Mouse (Mus musculus): ENCODE data around the gene Ceacam19. TPM values are rescaled to one million over a fixed set of nuclear protein-coding genes. Genes with fewer than 3 reads are reported as not detected.

Ceacam19 gene
- polyA plus RNA-seq, 1 experiment, result 0.07 TPM

DNA sequence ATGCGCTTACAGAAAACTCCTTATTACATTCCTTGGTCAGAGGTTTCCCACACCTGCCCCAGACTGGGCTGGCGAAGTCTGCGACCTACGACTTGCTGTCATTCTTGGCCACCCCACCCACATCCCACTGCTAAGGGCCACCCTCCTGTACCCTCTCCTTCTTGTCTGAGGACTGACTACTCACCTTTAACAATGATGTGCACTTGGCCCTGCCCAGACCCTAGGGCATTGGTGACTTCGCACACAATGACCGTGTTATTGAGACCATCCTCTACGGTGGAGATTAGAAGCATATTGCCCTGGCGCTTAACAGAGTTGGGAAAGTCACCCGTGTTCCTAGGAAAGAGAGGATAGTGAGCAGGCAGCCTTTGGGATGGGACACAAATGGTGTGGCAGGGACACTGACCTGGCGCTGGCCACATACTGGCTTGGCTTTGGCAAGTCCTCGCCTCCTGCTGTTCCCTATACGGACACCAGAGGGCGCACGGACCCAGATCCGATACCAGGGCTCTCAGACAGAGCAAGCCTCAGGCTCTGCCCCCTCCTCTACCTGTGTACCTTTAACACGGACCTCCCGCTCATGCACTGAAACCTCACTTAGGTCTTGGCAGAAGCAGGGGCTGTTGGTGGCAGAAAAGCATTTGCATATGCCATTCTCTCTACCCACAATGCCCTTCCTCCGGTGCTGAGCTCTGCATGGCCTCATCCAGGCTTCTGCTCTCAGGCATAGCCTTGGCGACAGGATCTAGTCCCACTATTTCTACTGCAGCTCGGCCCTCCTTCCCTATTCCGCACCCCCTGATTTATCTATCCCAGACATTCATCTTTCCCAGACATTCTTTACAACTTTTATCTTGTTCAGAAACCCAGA is 22.9 kb upstream of the Ceacam19 start:
- DNase-seq (ENCODE audit: low read depth, low spot score), result no peak
- 51% methylated on average over 21 of the region's 21 CpGs for WGBS

DNA sequence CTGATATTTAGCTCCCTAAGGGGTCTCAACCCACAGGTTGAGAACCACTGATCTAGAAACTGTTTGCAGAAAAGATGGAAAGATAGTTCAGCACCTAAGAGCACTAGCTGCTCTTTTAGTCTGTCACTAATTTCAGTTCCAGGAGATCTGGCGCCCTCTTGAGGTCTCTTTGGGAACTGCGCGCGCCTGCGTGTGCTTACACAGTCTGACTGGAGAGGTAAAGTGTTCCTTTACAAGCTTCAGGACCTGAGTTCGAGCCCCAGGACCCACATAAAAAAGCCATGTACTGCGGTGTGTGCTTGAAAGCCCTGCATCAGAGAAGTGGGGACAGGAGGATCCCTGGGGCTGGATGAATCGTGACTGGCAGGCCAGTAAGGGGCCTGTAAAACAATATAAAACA is 2.1 kb upstream of the Ceacam19 start:
- 39% methylated on average over 8 of the region's 8 CpGs for whole genome bisulfite sequencing

DNA sequence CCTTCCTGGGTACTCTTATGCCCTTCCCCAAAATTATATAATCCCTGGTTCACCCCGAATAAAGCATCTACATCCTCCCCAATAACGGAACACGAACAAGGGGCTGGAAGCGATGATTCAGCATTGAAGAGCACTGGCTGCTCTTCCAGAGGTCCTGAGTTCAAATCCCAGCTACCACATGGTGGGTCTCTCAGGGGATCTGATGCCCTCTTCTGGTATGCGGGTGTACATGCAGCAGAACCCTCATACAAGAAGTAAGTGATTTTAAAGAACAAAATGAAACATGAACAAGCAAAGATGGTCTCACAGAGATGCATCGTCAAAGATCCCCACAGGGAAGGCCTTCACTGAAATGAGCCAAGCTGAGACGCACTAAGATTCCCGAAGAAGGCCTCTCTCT is 7.0 kb downstream of the Ceacam19 start:
- DNase-seq (ENCODE audit: low read depth, low spot score), result no peak
- WGBS, result 77% methylated on average over 8 of the region's 8 CpGs

More for the DNA sequence above, 2.1 kb upstream of the Ceacam19 start:
- no peak for DNase-seq (ENCODE audit: low read depth, low spot score)

DNA sequence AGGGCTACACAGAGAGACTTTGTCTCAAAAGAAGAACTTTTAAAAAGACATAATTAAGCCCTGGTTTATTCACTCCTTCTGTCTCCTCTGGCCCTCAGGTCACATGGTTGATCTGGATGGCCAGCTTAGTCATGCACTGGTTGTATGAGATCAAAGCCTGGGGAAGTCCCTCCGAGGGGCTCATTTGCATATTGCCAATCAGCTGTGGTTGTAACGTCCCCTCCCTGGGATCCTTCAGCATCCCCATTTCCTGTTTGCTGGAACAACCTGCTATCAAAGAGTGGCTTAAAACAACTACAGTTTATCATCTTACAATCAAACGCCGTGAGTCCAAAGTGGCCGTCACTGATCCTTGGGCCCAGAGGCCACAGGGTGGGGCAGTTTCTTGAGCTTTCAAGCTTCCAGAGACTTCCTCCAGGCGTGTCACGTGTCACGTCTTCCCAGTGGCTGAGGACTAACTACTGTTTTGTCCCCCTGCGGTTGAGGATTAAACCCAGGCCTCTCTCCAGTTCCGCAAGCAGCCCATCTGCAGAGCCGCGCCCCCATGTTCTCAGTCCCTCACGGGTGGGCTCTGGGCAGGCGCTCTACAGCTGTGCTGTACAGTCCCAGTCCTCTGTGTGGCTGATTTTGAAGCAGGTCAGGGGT is 10.9 kb downstream of the Ceacam19 start:
- peak; percentile 71 for DNase-seq (ENCODE audit: low read depth, low spot score)
- WGBS, result 12% methylated on average over 14 of the region's 14 CpGs

DNA sequence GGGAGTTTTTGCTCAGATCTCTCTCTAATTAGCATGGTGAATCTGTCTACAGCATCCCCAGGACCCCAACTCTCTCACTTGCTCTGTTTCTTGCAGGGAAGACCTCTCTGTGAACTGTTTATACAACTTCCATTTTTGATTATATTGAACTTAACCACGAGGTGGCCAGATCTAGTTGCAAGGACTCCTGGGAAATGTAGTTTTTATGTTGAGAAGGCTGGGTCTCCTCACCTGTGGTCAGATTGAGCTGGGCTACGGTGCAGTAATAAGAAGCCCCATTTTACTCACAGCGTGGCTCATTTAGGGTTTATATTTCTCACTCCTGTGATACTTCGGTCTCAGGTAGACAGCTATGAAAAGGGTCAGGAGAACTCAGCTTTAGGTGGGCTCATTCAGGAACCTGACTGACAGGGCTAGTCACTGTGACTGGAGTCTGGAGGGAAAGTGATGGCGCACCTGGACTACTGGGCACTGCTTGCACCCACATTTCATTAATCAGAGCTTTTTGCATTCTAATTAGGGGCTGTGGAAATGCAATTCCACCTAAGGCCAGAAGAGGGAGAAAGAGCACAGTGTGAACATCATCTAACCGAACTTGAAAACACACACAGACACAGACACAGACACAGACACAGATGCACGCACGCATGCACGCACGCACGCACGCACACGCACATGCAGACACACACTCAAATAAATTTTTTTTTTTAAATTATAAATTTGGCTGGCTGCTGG is 11.7 kb downstream of the Ceacam19 start:
- no peak for DNase-seq (ENCODE audit: low read depth, low spot score)
- 17% methylated on average over 13 of the region's 13 CpGs for WGBS

DNA sequence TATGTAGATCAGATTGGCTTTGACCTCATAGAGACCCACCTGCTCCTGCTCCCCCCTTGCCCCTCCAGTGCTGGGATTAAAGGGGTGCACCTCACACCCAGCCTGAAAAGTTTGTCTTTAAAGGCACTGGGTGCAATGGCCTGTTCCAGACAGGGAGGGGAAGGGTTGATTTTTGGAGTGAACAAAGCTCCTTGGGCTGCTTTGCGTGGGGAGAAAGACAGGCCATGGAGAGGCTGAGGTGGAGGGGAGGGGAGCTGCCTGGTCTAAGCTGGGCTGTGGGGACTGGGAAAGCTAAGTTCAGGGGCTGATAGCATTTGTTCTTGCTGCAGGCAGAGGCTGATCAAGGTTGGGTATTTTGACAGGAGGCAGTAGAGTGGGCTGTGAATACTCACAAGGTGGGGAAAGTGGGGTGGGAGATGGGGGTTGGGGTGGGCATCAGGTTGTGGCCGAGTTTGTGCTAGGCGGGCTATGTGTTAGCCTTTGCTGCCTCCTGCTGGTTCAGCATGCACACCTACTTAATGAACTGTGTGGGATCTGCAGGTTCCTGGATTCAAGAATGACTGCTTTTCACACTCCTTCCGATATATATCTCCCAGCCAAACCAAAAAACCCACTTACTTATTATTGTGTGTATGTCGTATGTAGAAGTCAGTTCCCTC is 15.7 kb downstream of the Ceacam19 start:
- DNase-seq (ENCODE audit: low read depth, low spot score), result no peak
- 42% methylated on average over 5 of the region's 5 CpGs for WGBS

DNA sequence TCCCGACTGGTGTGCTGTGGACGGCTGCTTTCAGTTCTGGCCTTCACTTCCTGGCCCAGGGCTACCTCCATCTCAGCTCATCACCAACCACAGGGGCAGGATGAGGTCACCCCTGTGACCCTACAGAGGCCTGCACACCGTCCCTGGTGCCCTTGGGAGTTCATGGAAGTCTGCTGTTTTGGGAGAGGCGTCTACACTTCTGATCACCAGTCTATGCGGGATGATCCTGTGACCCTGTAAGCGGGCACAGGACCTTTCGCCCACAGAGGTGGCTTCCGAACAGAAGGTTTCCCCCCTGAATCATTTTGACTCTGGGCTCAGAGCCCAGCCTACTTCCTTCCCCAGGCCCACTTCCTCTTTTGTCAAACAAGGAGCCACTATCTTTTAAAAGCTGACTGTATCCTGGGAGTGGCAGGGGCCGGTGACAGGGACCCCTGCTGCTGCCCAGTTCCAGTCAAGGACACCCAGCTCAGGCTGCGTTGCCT is 16.6 kb downstream of the Ceacam19 start:
- 55% methylated on average over 10 of the region's 10 CpGs for WGBS
- no peak for DNase-seq (ENCODE audit: low read depth, low spot score)

DNA sequence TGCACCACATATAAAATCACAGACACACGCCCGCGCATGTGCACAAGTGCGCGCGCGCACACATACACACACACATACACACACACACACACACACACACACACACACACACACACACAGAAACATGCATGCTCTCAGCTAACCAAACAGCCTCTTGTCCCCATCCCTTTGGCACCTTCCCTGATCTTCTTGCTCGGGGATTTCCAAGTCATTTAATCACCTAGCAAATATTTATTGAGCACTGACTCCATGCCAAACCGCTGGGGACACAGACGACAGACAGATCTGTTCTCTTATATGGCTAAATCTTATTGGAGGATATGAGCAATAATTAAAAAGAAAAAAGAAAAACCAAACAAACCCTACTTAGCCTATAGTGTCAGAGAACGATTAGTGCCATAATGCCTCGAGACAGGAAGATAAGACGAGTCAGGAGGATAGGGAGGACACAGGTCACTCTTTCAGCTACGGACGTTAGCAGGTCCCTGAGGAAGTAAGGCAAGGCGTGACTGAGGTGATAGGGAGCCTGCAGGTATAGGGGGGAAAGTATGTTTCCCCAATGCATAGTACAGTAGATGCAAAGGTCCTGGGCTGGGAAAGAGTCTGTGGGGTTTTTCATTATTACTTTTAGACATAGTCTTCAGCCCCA is 19.9 kb downstream of the Ceacam19 start:
- WGBS, result 38% methylated on average over 16 of the region's 16 CpGs

DNA sequence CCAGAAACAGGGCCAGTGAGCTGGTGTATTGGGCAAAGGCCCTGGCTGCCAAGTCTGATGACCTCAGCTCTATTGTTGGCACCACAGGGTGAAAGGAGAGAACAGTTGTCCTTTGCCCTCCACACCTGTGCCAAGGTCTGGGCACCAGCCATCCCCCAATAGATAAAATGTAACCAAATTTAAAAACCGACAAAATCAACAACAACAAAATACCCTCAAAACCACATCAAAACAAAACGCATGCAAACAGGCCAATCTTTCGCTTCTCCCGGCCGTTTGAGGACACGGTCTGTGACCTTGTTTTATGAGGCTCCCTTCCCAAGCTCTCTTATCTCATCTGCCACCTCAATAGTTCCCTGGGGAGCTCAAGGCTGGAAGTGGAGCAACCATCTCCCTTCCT is 21.3 kb downstream of the Ceacam19 start:
- no peak for DNase-seq (ENCODE audit: low read depth, low spot score)
- 34% methylated on average over 6 of the region's 6 CpGs for WGBS

More for the DNA sequence above, 19.9 kb downstream of the Ceacam19 start:
- DNase-seq (ENCODE audit: low read depth, low spot score), result peak; percentile 64

DNA sequence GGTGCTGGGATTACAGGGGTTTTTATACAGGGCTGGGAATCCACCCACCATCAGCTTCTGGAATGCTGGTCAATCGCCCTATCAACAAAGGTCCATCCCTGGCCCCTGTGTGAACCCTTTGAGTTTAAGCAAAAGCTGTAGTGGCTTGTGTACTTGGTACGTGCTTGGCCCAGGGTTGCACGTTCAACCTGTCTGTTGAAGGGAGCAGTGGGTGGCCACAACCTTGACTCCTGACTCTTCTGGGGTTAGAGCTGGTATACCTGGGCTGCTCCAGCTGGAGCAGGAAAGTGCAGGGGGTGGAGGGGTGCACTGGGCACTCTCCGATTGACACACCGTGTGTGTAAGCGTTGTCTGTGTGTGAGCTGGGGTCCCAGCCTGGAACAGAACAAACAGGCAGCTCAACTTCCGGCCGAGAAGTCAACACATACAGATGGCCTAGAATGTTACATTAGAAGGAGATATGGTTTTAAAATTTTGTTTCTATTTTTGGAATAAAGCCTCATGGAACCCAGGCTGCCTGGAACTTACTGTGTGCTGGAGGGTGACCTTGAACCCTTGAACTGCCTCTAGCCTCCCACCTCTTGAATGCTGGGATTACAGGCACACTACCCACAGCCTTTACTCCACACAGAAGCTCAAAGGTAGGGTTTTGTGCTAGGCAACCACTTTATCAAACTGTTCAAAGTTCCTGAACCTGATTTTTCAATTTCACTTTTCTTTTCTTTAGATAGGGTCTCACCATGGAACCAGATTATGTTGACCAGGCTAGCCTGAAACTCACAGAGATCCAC is 22.3 kb downstream of the Ceacam19 start:
- 88% methylated on average over 8 of the region's 8 CpGs for WGBS
- no peak for DNase-seq (ENCODE audit: low read depth, low spot score)

DNA sequence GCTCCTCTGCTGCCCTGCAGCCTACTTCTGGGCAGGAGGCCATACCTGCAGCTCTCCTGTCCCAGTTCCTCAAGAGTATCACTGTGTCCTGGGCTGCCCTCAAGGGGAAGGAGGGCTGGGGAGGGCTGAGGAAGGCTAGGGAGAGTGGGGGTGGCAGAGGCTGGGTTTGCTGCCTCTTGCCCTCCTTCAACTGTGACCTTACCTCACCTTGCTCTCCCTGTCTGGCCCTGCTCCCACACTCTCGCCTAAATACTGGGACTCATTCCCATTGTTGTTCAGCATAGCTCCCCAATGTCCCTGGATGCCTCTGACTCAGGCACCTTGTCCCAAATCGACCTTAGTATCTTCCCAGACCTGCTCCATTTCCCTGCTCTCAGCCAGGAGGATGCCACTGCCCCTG is 23.5 kb downstream of the Ceacam19 start:
- 27% methylated on average over 2 of the region's 2 CpGs for WGBS
- DNase-seq (ENCODE audit: low read depth, low spot score), result no peak

DNA sequence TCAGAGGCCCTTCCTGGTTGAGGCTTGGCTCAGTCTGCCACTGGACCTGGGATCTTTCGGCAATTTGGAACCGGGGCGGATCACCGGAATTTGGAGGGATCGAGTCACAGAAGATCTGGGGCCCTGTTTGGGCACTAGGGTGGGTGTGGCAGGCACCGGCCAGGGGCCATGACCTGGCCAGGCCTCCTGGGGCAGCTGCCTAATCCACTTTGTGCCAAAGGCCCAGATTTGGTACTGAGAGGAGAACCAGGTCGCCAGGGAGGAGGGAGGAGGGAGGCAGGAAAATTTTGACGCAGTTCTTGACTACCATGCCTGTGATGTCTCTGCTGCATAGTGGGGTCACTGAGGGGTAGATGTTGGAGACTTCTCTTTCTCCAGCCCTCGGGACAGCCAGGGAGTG is 26.6 kb downstream of the Ceacam19 start, which contains the start of gene Ceacam16:
Gene Ceacam16 (minus strand): TSS at position 101 of the 400 bp plus-strand sequence.
- DNase-seq (ENCODE audit: low read depth, low spot score), result no peak
- 81% methylated on average over 9 of the region's 9 CpGs for WGBS

DNA sequence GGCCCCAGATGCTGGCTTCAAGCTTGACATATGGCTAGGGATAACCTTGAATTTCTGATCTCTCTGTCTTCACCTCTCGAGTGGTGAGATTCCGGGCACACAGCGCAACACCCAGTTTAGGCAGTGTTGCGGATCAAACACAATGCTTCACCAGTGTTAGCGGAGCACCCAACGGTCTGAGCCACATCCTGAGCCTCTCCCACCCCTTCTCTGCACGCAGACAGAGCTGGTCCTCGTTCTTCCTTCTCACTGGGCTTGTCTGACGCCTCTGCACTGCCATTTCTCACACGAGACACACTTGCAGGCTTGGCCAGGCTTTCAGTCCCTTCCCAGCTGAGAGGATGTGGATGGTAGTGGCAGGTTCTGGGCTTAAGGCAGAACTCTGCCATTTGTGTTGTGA is 28.0 kb downstream of the Ceacam19 start:
- no peak for DNase-seq (ENCODE audit: low read depth, low spot score)
- 74% methylated on average over 10 of the region's 10 CpGs for WGBS

DNA sequence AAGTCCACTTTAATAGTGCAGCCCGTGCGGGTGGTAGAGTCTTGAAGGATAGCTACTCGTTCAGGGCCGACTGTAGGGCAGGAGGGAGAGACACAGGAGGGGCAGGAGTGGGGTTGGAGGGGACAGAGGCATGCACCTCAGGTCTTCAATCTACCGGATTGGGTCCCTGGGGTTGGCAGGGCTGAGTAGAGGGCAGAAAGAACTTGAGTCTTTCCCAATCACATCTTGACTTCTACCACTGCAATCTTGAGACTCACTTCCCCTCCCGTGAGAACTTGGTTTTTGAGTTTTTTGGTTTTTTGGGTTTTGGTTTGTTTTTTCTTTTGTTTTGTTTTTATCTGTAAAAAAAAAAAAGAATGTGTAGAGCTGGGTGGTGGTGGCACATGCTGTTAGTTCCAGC is 31.5 kb downstream of the Ceacam19 start:
- WGBS, result 84% methylated on average over 6 of the region's 6 CpGs
- no peak for DNase-seq (ENCODE audit: low read depth, low spot score)

DNA sequence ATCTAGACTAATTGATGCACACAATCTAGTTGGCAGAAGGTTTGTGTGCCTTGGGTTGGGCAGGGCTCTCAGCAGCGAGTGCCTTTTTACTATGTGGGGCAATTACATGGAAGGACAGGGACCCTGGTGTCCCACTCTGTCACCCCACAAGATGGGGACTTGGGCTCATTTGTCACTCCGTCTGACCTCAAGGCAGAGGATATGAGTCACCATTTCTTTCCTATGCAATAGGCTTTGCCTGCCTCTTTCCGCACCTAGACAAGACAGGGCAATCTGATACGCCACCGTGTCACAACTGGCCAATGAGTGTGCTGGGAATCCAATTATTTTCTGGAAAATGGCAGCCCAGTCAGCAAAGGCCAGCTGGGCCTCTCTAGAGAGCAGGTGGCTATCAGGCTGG is 32.1 kb downstream of the Ceacam19 start:
- WGBS, result 76% methylated on average over 5 of the region's 5 CpGs
- no peak for DNase-seq (ENCODE audit: low read depth, low spot score)

DNA sequence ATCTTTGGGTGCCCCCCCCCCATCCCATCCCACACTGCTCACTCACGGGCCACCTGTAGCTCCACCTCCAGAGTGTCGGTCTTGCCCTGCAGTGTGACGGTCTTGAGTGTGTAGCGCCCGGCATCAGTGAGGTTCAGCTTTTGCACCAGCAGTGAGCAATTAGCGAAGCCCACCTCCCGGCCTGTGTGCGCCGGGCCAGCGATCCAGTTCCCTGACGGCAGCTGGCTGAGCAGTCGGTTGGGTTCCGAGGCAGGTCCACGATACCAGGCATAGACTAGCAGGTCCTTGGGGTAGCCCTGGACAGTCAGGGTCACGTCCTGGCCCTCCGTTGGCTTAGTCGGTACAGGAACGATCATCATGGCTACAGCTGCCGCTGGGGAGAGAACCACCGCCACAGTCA is 34.2 kb downstream of the Ceacam19 start:
- DNase-seq (ENCODE audit: low read depth, low spot score), result no peak
- WGBS, result 86% methylated on average over 20 of the region's 20 CpGs

DNA sequence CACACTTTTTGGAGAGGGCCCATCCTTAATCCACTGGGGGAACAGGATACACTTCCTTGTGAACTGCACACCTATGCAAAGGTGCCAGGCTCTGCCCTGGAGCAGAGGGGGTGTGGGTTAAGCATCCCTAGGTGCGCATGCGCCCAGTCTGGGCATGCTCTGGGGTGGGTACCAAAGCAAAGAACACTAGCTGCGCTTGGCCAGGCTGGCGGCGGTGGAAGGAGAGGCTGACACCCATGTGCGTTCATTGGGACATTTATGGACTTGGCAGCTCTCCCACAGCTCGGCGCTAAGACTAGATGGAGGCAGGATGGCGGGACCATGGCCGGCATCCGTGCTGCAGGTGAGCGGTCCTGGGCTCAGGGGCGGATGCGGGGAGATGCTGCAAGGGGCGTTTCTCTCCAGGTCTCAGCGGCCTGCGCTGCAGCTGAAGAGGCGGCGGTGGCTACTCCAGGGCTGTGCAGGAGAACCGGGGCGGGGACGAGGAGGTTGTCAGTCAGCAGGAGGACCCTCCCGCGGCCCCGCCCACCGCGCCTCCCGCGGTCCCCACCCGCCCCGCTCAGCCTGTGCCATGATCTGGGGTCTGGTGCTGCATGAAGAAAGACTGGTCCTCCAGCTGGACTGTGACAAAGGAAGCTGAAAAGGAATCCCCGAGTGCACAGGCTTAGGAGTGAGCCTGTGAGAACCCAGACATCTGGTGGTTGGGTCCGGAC is 35.8 kb downstream of the Ceacam19 start, which contains the start of gene Gm19345:
Gene Gm19345 (plus strand): TSS at position 146 of the 713 bp plus-strand sequence.
- WGBS, result 3% methylated on average over 33 of the region's 33 CpGs
- no peak for DNase-seq (ENCODE audit: low read depth, low spot score)
